Mouse (Mus musculus) cerebellum, postnatal 36 days (tissue): ENCODE data around the gene Tcap.

Experiments
- DNase-seq, 2 experiments: peaks; one replicate each; pipeline ENCODE4 v3.0.0; 2021 to 2022; ENCODE audit warnings: mixed read lengths in 2 of 2

Gene Tcap

GRCm38 (mm10) chr11:98413731-98414130 lies 30.1 kb downstream of the Tcap start:
- no peak for DNase-seq

GRCm38 (mm10) chr11:98414162-98414561 lies 30.6 kb downstream of the Tcap start:
- no peak for DNase-seq

GRCm38 (mm10) chr11:98417074-98417473 lies 33.5 kb downstream of the Tcap start:
- no peak for DNase-seq

GRCm38 (mm10) chr11:98418273-98418672 lies 34.7 kb downstream of the Tcap start:
- no peak for DNase-seq

GRCm38 (mm10) chr11:98418939-98419547 lies 35.4 kb downstream of the Tcap start:
- no peak for DNase-seq

- DNase-seq, result no peak
Measured at GRCm38 (mm10) chr11:98426592-98426991, 43.0 kb downstream of the Tcap start.

- no peak for DNase-seq
Measured at GRCm38 (mm10) chr11:98428436-98428835, 44.8 kb downstream of the Tcap start.

GRCm38 (mm10) chr11:98431743-98432502 lies 48.3 kb downstream of the Tcap start:
- no peak for DNase-seq
